Mouse (Mus musculus): ENCODE data around the gene Ifnl3. TPM values are rescaled to one million over a fixed set of nuclear protein-coding genes. Genes with fewer than 3 reads are reported as not detected.

The Ifnl3 gene
- polyA plus RNA-seq, 1 experiment from 2014 or later, result not detected

DNA sequence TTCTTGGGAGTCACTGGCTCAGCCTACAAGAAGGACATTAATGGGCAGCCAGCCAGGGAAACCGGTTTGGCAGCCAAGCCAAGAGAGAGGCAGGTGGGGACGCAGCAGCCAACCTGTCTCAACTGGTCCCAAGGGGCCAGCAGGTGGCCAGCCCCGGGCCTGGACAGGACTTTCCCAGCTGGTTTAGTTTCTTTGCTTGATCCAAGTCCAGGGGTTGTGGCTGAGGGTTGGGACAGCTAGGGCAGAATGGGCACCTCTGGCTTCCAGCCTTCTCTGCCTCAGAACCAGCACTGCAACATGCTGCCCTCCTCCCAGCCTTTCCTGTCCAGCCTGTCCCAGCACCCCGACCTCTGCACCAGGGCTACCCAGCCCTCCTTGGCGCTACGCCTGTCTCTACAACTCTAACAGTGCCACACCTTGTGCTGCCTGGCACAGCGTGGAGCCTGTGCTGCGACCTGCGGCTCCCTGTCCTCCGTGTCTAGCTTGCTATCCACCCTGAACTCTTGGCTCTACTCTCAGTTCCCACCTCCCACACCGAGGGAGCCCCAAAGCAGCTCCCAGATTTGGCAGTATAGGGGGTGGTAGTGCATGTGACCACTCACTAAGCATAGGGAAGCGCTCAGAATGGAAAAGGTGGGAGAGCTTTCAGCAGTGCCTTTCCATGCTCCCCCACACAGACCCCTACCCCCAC is 47.8 kb downstream of the Ifnl3 start:
- no peak overlapping the region for H3K4me2 ChIP-seq (ENCODE audit: low read length)
- peaks cover 15% of the 10 kb centered on the region for H3K4me1 ChIP-seq (ENCODE audit: control insufficient read depth, insufficient read depth, low read depth, low read length)
- no peak for ATAC-seq
- H3K27ac ChIP-seq (ENCODE audit: low read depth, low read length), result no peak overlapping the region
- H3K36me3 ChIP-seq (ENCODE audit: control insufficient read depth, insufficient read depth, low read length), result peaks cover 2% of the 10 kb centered on the region
- H3K27me3 ChIP-seq (replicated peaks; ENCODE audit: control insufficient read depth, insufficient read depth, low read length), result no peaks in the 10 kb centered on the region
- no peaks in the 10 kb centered on the region for H3K9me3 ChIP-seq (ENCODE audit: control insufficient read depth, low read length)
- H3K4me3 ChIP-seq (ENCODE audit: low read length), result no peak overlapping the region
- H3K9ac ChIP-seq (ENCODE audit: low read depth, low read length), result 0 out of 2 replicates have a peak overlapping the region, but pooled peaks have one; percentile 32
- WGBS, result 58% methylated on average over 12 of the region's 12 CpGs

- 0 out of 2 replicates have a peak overlapping the region, but pooled peaks have one; percentile 12 for H3K27ac ChIP-seq (ENCODE audit: low read depth, low read length)
- ATAC-seq, result no peak
- H3K36me3 ChIP-seq (ENCODE audit: control insufficient read depth, insufficient read depth, low read length), result peaks cover 2% of the 10 kb centered on the region
- no peaks in the 10 kb centered on the region for H3K27me3 ChIP-seq (replicated peaks; ENCODE audit: control insufficient read depth, insufficient read depth, low read length)
- no peaks in the 10 kb centered on the region for H3K9me3 ChIP-seq (ENCODE audit: control insufficient read depth, low read length)
- 39% methylated on average over 5 of the region's 5 CpGs for WGBS
- no peak overlapping the region for H3K9ac ChIP-seq (ENCODE audit: low read depth, low read length)
- peaks cover 15% of the 10 kb centered on the region for H3K4me1 ChIP-seq (ENCODE audit: control insufficient read depth, insufficient read depth, low read depth, low read length)
- H3K4me2 ChIP-seq (ENCODE audit: low read length), result no peak overlapping the region
- H3K4me3 ChIP-seq (ENCODE audit: low read length), result no peak overlapping the region
These were observed 48.5 kb downstream of the Ifnl3 start for GRCm38 (mm10) chr7:28570982-28571682.

GRCm38 (mm10) chr7:28572689-28573088 is 50.1 kb downstream of the Ifnl3 start:
- Histone ChIP-seq H3K27me3 (replicated peaks; ENCODE audit: control insufficient read depth, insufficient read depth, low read length) (no peaks in the 10 kb centered on the region), H3K36me3 (ENCODE audit: control insufficient read depth, insufficient read depth, low read length) (no peaks in the 10 kb centered on the region; the same call in 1 of the 2 replicates), H3K9ac (ENCODE audit: low read depth, low read length) (no peak overlapping the region), H3K9me3 (ENCODE audit: control insufficient read depth, low read length) (no peaks in the 10 kb centered on the region), H3K27ac (ENCODE audit: low read depth, low read length) (no peak overlapping the region), H3K4me3 (ENCODE audit: low read length) (no peak overlapping the region), H3K4me2 (ENCODE audit: low read length) (no peak overlapping the region), H3K4me1 (ENCODE audit: control insufficient read depth, insufficient read depth, low read depth, low read length) (peaks cover 21% of the 10 kb centered on the region)
- 89% methylated on average over 5 of the region's 5 CpGs for WGBS
- ATAC-seq, result no peak

DNA sequence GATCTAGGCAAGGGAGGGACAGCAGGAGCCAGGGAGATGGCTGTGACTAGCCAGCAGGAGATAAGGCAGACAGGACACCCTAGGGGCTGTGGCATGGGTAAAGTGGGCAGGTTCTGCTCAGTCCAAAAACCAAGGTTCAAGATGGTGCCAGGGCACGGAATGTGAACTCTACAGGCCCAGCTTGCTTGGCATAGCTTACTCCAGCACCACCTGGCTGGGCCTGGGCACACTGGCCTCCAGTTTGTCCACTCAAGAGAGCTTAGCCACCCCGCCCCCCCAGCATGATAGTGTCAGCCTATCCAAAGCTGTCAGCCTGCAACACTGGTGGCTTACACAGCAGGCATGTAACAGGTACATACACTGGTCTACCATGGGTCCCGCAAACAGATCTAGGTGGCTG is 50.6 kb downstream of the Ifnl3 start:
- H3K9me3 ChIP-seq (ENCODE audit: control insufficient read depth, low read length), result no peaks in the 10 kb centered on the region
- 94% methylated on average over 3 of the region's 3 CpGs for WGBS
- no peaks in the 10 kb centered on the region for H3K27me3 ChIP-seq (replicated peaks; ENCODE audit: control insufficient read depth, insufficient read depth, low read length)
- H3K36me3 ChIP-seq (ENCODE audit: control insufficient read depth, insufficient read depth, low read length), result no peaks in the 10 kb centered on the region
- ATAC-seq, result no peak
- peaks cover 23% of the 10 kb centered on the region for H3K4me1 ChIP-seq (ENCODE audit: control insufficient read depth, insufficient read depth, low read depth, low read length)
- no peak overlapping the region for H3K4me2 ChIP-seq (ENCODE audit: low read length)
- no peak overlapping the region for H3K27ac ChIP-seq (ENCODE audit: low read depth, low read length)
- H3K9ac ChIP-seq (ENCODE audit: low read depth, low read length), result no peak overlapping the region
- H3K4me3 ChIP-seq (ENCODE audit: low read length), result no peak overlapping the region

Small RNA genes lying within 50 kb of the gene (microRNA-seq; reads per million reads assigned to microRNA genes)
- 1.0 reads per million for gene Mir7049

Other genes starting within 250 kb of the Ifnl3 start
- 33.5 and 36.3 TPM in 2 replicates for gene Eid2b, start 245.1 kb upstream of the Ifnl3 start, polyA plus RNA-seq (2015; fragmentation: Nextera tagmentation; extraction: Ambion mirVana)
- 1.7 and 3.1 TPM in 2 replicates for gene Selenov, start 231.7 kb upstream of the Ifnl3 start, polyA plus RNA-seq (2015; fragmentation: Nextera tagmentation; extraction: Ambion mirVana)
- 18.6 and 19.2 TPM in 2 replicates for gene Dll3, start 220.6 kb upstream of the Ifnl3 start, polyA plus RNA-seq (2015; fragmentation: Nextera tagmentation; extraction: Ambion mirVana)
- gene Timm50, start 210.8 kb upstream of the Ifnl3 start, polyA plus RNA-seq (2015; fragmentation: Nextera tagmentation; extraction: Ambion mirVana), result 131 and 142 TPM in 2 replicates
- gene Supt5, start 184.1 kb upstream of the Ifnl3 start, polyA plus RNA-seq (2015; fragmentation: Nextera tagmentation; extraction: Ambion mirVana), result 94.9 and 112 TPM in 2 replicates
- 430 and 440 TPM in 2 replicates for gene Rps16, start 172.2 kb upstream of the Ifnl3 start, polyA plus RNA-seq (2015; fragmentation: Nextera tagmentation; extraction: Ambion mirVana)
- 18.8 and 26.7 TPM in 2 replicates for gene Plekhg2, start 150.2 kb upstream of the Ifnl3 start, polyA plus RNA-seq (2015; fragmentation: Nextera tagmentation; extraction: Ambion mirVana)
- gene Zfp36, start 142.6 kb upstream of the Ifnl3 start, polyA plus RNA-seq (2015; fragmentation: Nextera tagmentation; extraction: Ambion mirVana), result 3.9 and 4.0 TPM in 2 replicates
- 42.7 and 47.2 TPM in 2 replicates for gene Med29, start 130.1 kb upstream of the Ifnl3 start, polyA plus RNA-seq (2015; fragmentation: Nextera tagmentation; extraction: Ambion mirVana)
- 89.9 and 102 TPM in 2 replicates for gene Paf1, start 129.9 kb upstream of the Ifnl3 start, polyA plus RNA-seq (2015; fragmentation: Nextera tagmentation; extraction: Ambion mirVana)
- gene Gmfg, start 85.4 kb upstream of the Ifnl3 start, polyA plus RNA-seq (2015; fragmentation: Nextera tagmentation; extraction: Ambion mirVana), result 2.5 and 3.8 TPM in 2 replicates
- gene Lrfn1, start 70.9 kb upstream of the Ifnl3 start, polyA plus RNA-seq (2015; fragmentation: Nextera tagmentation; extraction: Ambion mirVana), result 15.1 and 17.3 TPM in 2 replicates
- gene Ifnl2, start 12.4 kb upstream of the Ifnl3 start, polyA plus RNA-seq (2015; fragmentation: Nextera tagmentation; extraction: Ambion mirVana), result not detected in 2 replicates
- gene Sycn, start 18.0 kb downstream of the Ifnl3 start, polyA plus RNA-seq (2015; fragmentation: Nextera tagmentation; extraction: Ambion mirVana), result not detected in 2 replicates
- gene Nccrp1, start 24.4 kb downstream of the Ifnl3 start, polyA plus RNA-seq (2015; fragmentation: Nextera tagmentation; extraction: Ambion mirVana), result 0.14 TPM in 1 of 2 replicates, not detected in the other
- 11.1 and 23.4 TPM in 2 replicates for gene Samd4b, start 75.3 kb downstream of the Ifnl3 start, polyA plus RNA-seq (2015; fragmentation: Nextera tagmentation; extraction: Ambion mirVana)
- gene Pak4, start 75.3 kb downstream of the Ifnl3 start, polyA plus RNA-seq (2015; fragmentation: Nextera tagmentation; extraction: Ambion mirVana), result 18.2 and 21.5 TPM in 2 replicates
- 0.31 and 0.34 TPM in 2 replicates for gene Acp7, start 108.5 kb downstream of the Ifnl3 start, polyA plus RNA-seq (2015; fragmentation: Nextera tagmentation; extraction: Ambion mirVana)
- gene Fbxo27, start 170.0 kb downstream of the Ifnl3 start, polyA plus RNA-seq (2015; fragmentation: Nextera tagmentation; extraction: Ambion mirVana), result 12.9 and 16.6 TPM in 2 replicates
- gene Fbxo17, start 194.0 kb downstream of the Ifnl3 start, polyA plus RNA-seq (2015; fragmentation: Nextera tagmentation; extraction: Ambion mirVana), result 4.7 and 5.4 TPM in 2 replicates
- 107 and 113 TPM in 2 replicates for gene Mrps12, start 219.0 kb downstream of the Ifnl3 start, polyA plus RNA-seq (2015; fragmentation: Nextera tagmentation; extraction: Ambion mirVana)
- 18.7 and 20.8 TPM in 2 replicates for gene Sars2, start 219.2 kb downstream of the Ifnl3 start, polyA plus RNA-seq (2015; fragmentation: Nextera tagmentation; extraction: Ambion mirVana)
- gene Ccer2, start 233.3 kb downstream of the Ifnl3 start, polyA plus RNA-seq (2015; fragmentation: Nextera tagmentation; extraction: Ambion mirVana), result 0.72 and 1.1 TPM in 2 replicates
- 128 and 130 TPM in 2 replicates for gene Sirt2, start 243.9 kb downstream of the Ifnl3 start, polyA plus RNA-seq (2015; fragmentation: Nextera tagmentation; extraction: Ambion mirVana)
- gene Nfkbib, start 244.7 kb downstream of the Ifnl3 start, polyA plus RNA-seq (2015; fragmentation: Nextera tagmentation; extraction: Ambion mirVana), result 70.2 and 72.2 TPM in 2 replicates